Mouse (Mus musculus): Measurements from ENCODE around the gene Dpf2.

The Dpf2 gene

GRCm38 (mm10) chr19:5913007-5913719 is at the start of gene Dpf2:
TSS of gene Dpf2 (minus strand) at chr19:5913010.
- in situ Hi-C loops (cut with MboI, MseI), result no loop called here

GRCm38 (mm10) chr19:5957371-5957770 is 44.6 kb upstream of the Dpf2 start:
- in situ Hi-C loops (cut with MboI, MseI), result loop anchor here (5.0 kb wide), 1 partner anchor 35 kb away; the partner anchor contains the start of gene Cdc42ep2

- in situ Hi-C loops (cut with MboI, MseI), result loop anchor here (5.0 kb wide), 1 partner anchor 34 kb away; the partner anchor contains the start of gene Cdc42ep2
Observed at GRCm38 (mm10) chr19:5956685-5957084, 43.9 kb upstream of the Dpf2 start.

- in situ Hi-C loops (cut with MboI, MseI), result loop anchor here (5.0 kb wide), 1 partner anchor 34 kb away; the partner anchor contains the start of gene Cdc42ep2
Observed at GRCm38 (mm10) chr19:5955704-5956670, 43.2 kb upstream of the Dpf2 start.

- in situ Hi-C loops (cut with MboI, MseI), result loop anchor here (5.0 kb wide), 1 partner anchor 33 kb away; the partner anchor contains the start of gene Cdc42ep2
Observed at GRCm38 (mm10) chr19:5954936-5955335, 42.1 kb upstream of the Dpf2 start.

- in situ Hi-C loops (cut with MboI, MseI), result no loop called here
Observed at GRCm38 (mm10) chr19:5954031-5954710, 41.4 kb upstream of the Dpf2 start.

- in situ Hi-C loops (cut with MboI, MseI), result no loop called here
Observed at GRCm38 (mm10) chr19:5953201-5953770, 40.5 kb upstream of the Dpf2 start.

GRCm38 (mm10) chr19:5952071-5952691 is 39.4 kb upstream of the Dpf2 start:
- in situ Hi-C loops (cut with MboI, MseI), result no loop called here

- in situ Hi-C loops (cut with MboI, MseI), result no loop called here
Observed at GRCm38 (mm10) chr19:5951631-5952030, 38.8 kb upstream of the Dpf2 start.

GRCm38 (mm10) chr19:5950218-5950617 is 37.4 kb upstream of the Dpf2 start:
- in situ Hi-C loops (cut with MboI, MseI), result no loop called here

- in situ Hi-C loops (cut with MboI, MseI), result no loop called here
Observed at GRCm38 (mm10) chr19:5945891-5946290, 33.1 kb upstream of the Dpf2 start.

- in situ Hi-C loops (cut with MboI, MseI), result no loop called here
Observed at GRCm38 (mm10) chr19:5945027-5945426, 32.2 kb upstream of the Dpf2 start.

- in situ Hi-C loops (cut with MboI, MseI), result no loop called here
Observed at GRCm38 (mm10) chr19:5944145-5944544, 31.3 kb upstream of the Dpf2 start.

- in situ Hi-C loops (cut with MboI, MseI), result no loop called here
Observed at GRCm38 (mm10) chr19:5943404-5943803, 30.6 kb upstream of the Dpf2 start.

- in situ Hi-C loops (cut with MboI, MseI), result no loop called here
Observed at GRCm38 (mm10) chr19:5942581-5942980, 29.8 kb upstream of the Dpf2 start.

GRCm38 (mm10) chr19:5940656-5941055 is 27.8 kb upstream of the Dpf2 start:
- in situ Hi-C loops (cut with MboI, MseI), result no loop called here

- in situ Hi-C loops (cut with MboI, MseI), result no loop called here
Observed at GRCm38 (mm10) chr19:5940173-5940572, 27.4 kb upstream of the Dpf2 start.

GRCm38 (mm10) chr19:5939715-5940114 is 26.9 kb upstream of the Dpf2 start:
- in situ Hi-C loops (cut with MboI, MseI), result no loop called here

- in situ Hi-C loops (cut with MboI, MseI), result no loop called here
Observed at GRCm38 (mm10) chr19:5938516-5938915, 25.7 kb upstream of the Dpf2 start.

- in situ Hi-C loops (cut with MboI, MseI), result no loop called here
Observed at GRCm38 (mm10) chr19:5937836-5938406, 25.1 kb upstream of the Dpf2 start.

Data from T-helper 2 cell (primary cell).